Mouse (Mus musculus): Measurements from ENCODE around the gene Poc1b.
"Not testable (repeated sequence)": the region's sequence is repeated elsewhere in the genome, so short reads cannot be mapped to it uniquely, and the experiment has no call there.

Gene Poc1b

GRCm38 (mm10) chr10:99197607-99198305, 90.9 kb downstream of the Poc1b start:
- no peak for DNase-seq

GRCm38 (mm10) chr10:99198946-99199345, 92.1 kb downstream of the Poc1b start:
- no peak for DNase-seq

GRCm38 (mm10) chr10:99200944-99201343, 94.1 kb downstream of the Poc1b start:
- no peak for DNase-seq

- DNase-seq = peak in 1 of 2 experiments; percentile 30
Observed at GRCm38 (mm10) chr10:99201786-99202185, 95.0 kb downstream of the Poc1b start.

GRCm38 (mm10) chr10:99202363-99202762, 95.5 kb downstream of the Poc1b start:
- no peak for DNase-seq

GRCm38 (mm10) chr10:99203163-99203562, 96.3 kb downstream of the Poc1b start:
- no peak for DNase-seq

- peak; percentile 54 to 67 for DNase-seq
Observed at GRCm38 (mm10) chr10:99203577-99204487, 97.0 kb downstream of the Poc1b start.

- peak; percentile 46 to 72 for DNase-seq
Observed at GRCm38 (mm10) chr10:99204553-99204952, 97.7 kb downstream of the Poc1b start.

- no peak for DNase-seq
Observed at GRCm38 (mm10) chr10:99207121-99207520, 100.3 kb downstream of the Poc1b start.

GRCm38 (mm10) chr10:99209146-99209800, 102.4 kb downstream of the Poc1b start:
- no peak for DNase-seq

- DNase-seq = no peak
Observed at GRCm38 (mm10) chr10:99211021-99211420, 104.2 kb downstream of the Poc1b start.

GRCm38 (mm10) chr10:99211503-99212265, 104.8 kb downstream of the Poc1b start:
- no peak for DNase-seq

- DNase-seq = no peak
Observed at GRCm38 (mm10) chr10:99214421-99215299, 107.8 kb downstream of the Poc1b start.

- not testable (repeated sequence) for DNase-seq
Observed at GRCm38 (mm10) chr10:99216570-99216969, 109.7 kb downstream of the Poc1b start.

GRCm38 (mm10) chr10:99221540-99221939, 114.7 kb downstream of the Poc1b start:
- DNase-seq = no peak

GRCm38 (mm10) chr10:99222726-99223125, 115.9 kb downstream of the Poc1b start:
- peak in 1 of 2 experiments; percentile 29 for DNase-seq

- DNase-seq = peak; percentile 42 to 56
Observed at GRCm38 (mm10) chr10:99224218-99224617, 117.4 kb downstream of the Poc1b start.

GRCm38 (mm10) chr10:99226782-99227181, 119.9 kb downstream of the Poc1b start:
- no peak for DNase-seq

GRCm38 (mm10) chr10:99227968-99228864, 121.4 kb downstream of the Poc1b start:
- peak; percentile 17 to 47 for DNase-seq

- DNase-seq = peak; percentile 47 to 65
Observed at GRCm38 (mm10) chr10:99229031-99229684, 122.3 kb downstream of the Poc1b start.
